Mouse (Mus musculus) stomach, postnatal 0 days (tissue): ENCODE data around the gene Abl1. TPM values are rescaled to one million over a fixed set of nuclear protein-coding genes. Genes with fewer than 3 reads are reported as not detected.
"Not testable (repeated sequence)": the region's sequence is repeated elsewhere in the genome, so short reads cannot be mapped to it uniquely, and the experiment has no call there.

ENCODE experiments used
- ATAC-seq: fragments of 200-750 bp; cut with Nextera tagmentation; 2 replicates; pipeline ENCODE4 v1.8.0; 2017; ENCODE audit not compliant: low FRiP score, low TSS enrichment
- DNase-seq: peaks from one replicate; pipeline ENCODE4 v3.0.0-alpha.2; 2016; ENCODE audit warnings: low spot score
- H3K27ac ChIP-seq: fragments of 300-500 bp; sonication (generic); replicated peaks from 2 replicates; pipeline ENCODE4 v1.5.1; 2014; ENCODE audit warnings: mild to moderate bottlenecking, control low read depth
- H3K27me3 ChIP-seq: fragments of 300-500 bp; sonication (generic); 2 replicates; pipeline ENCODE4 v1.6.1; 2014; ENCODE audit warnings: low read length; ENCODE audit not compliant: control insufficient read depth, insufficient read depth
- H3K36me3 ChIP-seq: fragments of 300-500 bp; sonication (generic); 2 replicates; pipeline ENCODE4 v1.6.1; 2014; ENCODE audit warnings: low read length, mixed read lengths; ENCODE audit not compliant: control insufficient read depth, insufficient read depth
- H3K4me1 ChIP-seq: fragments of 300-500 bp; sonication (generic); replicated peaks from 2 replicates; pipeline ENCODE4 v1.6.1; 2014; ENCODE audit warnings: antibody characterized with exemption; ENCODE audit not compliant: control insufficient read depth, insufficient read depth
- H3K4me2 ChIP-seq: fragments of 300-500 bp; sonication (generic); replicated peaks from 2 replicates; pipeline ENCODE4 v1.6.1; 2014; ENCODE audit warnings: low read depth, mild to moderate bottlenecking, control low read depth, moderate library complexity
- H3K4me3 ChIP-seq: fragments of 300-500 bp; sonication (generic); 2 replicates; pipeline ENCODE4 v1.5.1; 2014; ENCODE audit warnings: low read depth, low read length, control low read depth
- H3K9ac ChIP-seq: fragments of 300-500 bp; sonication (generic); 2 replicates; pipeline ENCODE4 v1.6.1; 2014; ENCODE audit warnings: mild to moderate bottlenecking, low read length, control low read depth, mixed read lengths
- H3K9me3 ChIP-seq: fragments of 300-500 bp; sonication (generic); 2 replicates; pipeline ENCODE4 v1.6.1; 2016; ENCODE audit warnings: low read length; ENCODE audit not compliant: control insufficient read depth
- CTCF ChIP-seq: IDR thresholded peaks from 2 replicates; pipeline ENCODE4 v1.5.1; 2016; ENCODE audit warnings: antibody characterized with exemption, low read depth, mild to moderate bottlenecking, moderate library complexity
- EP300 ChIP-seq: optimal IDR thresholded peaks from 2 replicates; pipeline ENCODE3; 2016; ENCODE audit warnings: antibody characterized with exemption
- WGBS: fragments of 180-500 bp; shearing (Covaris S2); extraction: QIAGEN DNeasy Blood & Tissue Kit; methylation state at CpG from one replicate; pipeline ENCODE4 v1.1.7; 2014; 5-methylcytosine and 5-hydroxymethylcytosine counted together
- polyA plus RNA-seq: library from polyadenylated mRNA; unstranded; fragments of >200 nt; fragmentation: Nextera tagmentation; extraction: Ambion mirVana; gene quantifications from 2 replicates; pipeline ENCODE4 v1.2.1, GENCODE M21; 2015

Abl1 gene
- polyA plus RNA-seq, 1 experiment from 2014 or later, result 11.5 TPM

DNA sequence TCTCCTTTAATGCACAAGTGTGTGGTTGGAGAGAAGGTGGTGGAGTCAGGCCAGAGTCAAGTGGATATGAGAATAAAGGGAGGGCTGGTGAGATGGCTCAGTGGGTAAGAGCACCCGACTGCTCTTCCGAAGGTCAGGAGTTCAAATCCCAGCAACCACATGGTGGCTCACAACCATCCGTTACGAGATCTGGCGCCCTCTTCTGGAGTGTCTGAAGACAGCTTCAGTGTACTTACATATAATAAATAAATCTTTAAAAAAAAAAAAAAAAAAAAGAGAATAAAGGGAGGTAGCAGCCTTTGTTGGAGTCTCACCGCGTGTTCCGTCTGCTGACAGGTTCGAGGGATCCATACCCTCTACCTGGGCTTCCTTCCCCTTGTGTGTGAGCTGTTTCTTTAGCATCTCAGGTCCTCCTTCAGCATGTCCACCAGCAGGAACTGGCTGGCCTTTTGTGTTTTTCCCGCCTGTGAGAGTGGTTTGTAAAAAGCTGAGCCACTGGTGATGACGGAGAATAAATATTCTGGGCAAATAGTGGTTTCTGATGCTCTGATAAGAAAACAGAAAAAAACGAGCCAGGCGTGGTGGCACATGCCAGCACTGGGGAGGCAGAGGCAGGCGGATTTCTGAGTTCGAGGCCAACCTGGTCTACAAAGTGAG, 7.0 kb upstream of the Abl1 start:
- peak; percentile 33; the same call in 1 of the 2 replicates for TF ChIP-seq CTCF
- H3K4me2 ChIP-seq, H3K4me3 ChIP-seq, H3K9ac ChIP-seq, H3K9me3 ChIP-seq, ATAC-seq, DNase-seq, H3K27ac ChIP-seq, H3K4me1 ChIP-seq, H3K27me3 ChIP-seq: not testable (repeated sequence)
- 80% methylated on average over 15 of the region's 15 CpGs for WGBS
- H3K36me3 ChIP-seq, result peaks cover 15% of the 10 kb centered on the region

DNA sequence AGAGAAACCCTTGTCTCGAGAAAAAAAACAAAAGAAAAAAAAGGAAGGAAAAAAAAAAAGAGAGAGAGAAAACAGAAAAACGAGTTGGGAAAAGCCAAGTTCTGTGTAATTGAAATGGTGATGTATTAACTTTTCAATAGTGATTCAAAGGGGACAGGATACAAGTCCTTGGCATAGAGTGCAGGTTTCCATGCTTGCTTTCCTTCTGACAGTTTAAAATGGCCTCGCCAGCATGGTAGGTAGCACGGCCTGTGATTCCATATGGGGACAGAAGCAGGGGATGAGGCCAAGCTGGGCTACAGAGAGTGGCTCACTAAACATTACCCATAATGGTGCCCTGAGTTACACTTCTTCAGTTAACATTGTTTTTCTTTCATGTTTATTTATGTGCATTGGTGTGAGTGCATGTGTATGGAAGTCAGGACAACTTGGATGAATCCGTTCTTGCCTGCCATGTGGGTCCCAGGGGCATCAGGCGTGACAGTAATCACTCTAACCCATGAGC, 6.4 kb upstream of the Abl1 start:
- ATAC-seq, result no peak
- H3K36me3 ChIP-seq, result peaks cover 9% of the 10 kb centered on the region; the same call in 1 of the 2 replicates
- no peaks in the 10 kb centered on the region for H3K4me1 ChIP-seq
- H3K4me3 ChIP-seq, result no peak overlapping the region
- WGBS, result 85% methylated on average over 6 of the region's 6 CpGs
- no peak for DNase-seq
- TF ChIP-seq EP300 (no peak), CTCF (no peak)
- H3K4me2 ChIP-seq, result no peak overlapping the region
- no peak overlapping the region for H3K9ac ChIP-seq
- no peak overlapping the region for H3K27ac ChIP-seq
- H3K9me3 ChIP-seq, result no peaks in the 10 kb centered on the region
- no peaks in the 10 kb centered on the region for H3K27me3 ChIP-seq

DNA sequence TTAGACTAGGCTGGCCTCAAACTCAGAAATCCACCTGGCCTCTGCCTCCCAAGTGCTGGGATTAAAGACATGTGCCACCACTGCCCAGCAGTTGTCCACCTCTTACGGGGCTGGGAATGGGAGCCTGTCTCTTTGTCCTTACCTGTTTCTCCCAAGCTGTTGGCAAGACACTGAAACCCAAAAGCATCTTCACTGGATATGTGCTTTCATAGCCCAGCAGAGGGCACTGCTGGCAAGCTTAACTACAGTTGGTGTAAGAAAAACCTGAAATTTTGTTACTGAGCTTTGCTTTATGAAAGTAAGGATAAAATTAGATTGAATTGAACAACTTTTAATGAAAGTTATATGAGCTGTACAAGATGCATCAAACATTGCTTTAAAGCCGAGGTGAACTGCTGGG, 4.5 kb upstream of the Abl1 start:
- 26% methylated on average over 2 of the region's 2 CpGs for WGBS
- Histone ChIP-seq H3K36me3 (peaks cover 7% of the 10 kb centered on the region; the same call in 1 of the 2 replicates), H3K4me1 (no peaks in the 10 kb centered on the region), H3K27ac (no peak overlapping the region), H3K27me3 (no peaks in the 10 kb centered on the region), H3K9me3 (no peaks in the 10 kb centered on the region), H3K9ac (no peak overlapping the region), H3K4me3 (no peak overlapping the region), H3K4me2 (no peak overlapping the region)
- peak; percentile 62 for DNase-seq
- no peak for ATAC-seq
- TF ChIP-seq EP300 (no peak), CTCF (peak; percentile 90)

DNA sequence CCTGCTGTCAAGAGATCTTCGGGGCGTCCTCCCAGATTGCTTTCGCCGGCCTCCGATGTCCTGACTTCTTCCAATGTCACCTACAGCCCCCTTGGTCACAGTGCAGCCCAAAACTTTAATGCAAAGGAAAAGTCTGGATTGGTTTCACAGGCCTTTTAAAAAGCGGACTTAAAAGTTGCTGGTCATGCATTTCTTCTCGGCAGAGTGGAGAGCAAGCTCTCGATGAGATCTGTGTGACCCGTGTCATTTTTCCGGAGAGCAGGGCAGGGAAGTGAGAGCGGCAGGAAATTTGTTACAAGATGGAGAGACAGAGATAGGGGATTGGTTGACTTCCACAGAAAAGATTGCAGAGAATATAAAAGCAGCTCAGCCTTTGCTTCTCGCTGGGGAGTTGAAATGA, 869 bp downstream of the Abl1 start:
- H3K9ac ChIP-seq, result peak overlapping the region; percentile 96
- no peaks in the 10 kb centered on the region for H3K36me3 ChIP-seq
- peak; percentile 33 for DNase-seq
- 0% methylated on average over 12 of the region's 12 CpGs for WGBS
- peak overlapping the region; percentile 85 for H3K4me2 ChIP-seq
- TF ChIP-seq CTCF, result no peak
- TF ChIP-seq EP300, result no peak
- no peaks in the 10 kb centered on the region for H3K27me3 ChIP-seq
- no peaks in the 10 kb centered on the region for H3K9me3 ChIP-seq
- H3K4me1 ChIP-seq, result peaks cover 3% of the 10 kb centered on the region; the same call in 1 of the 2 replicates
- H3K4me3 ChIP-seq, result peak overlapping the region; percentile 100
- ATAC-seq, result no peak
- peak overlapping the region; percentile 97 for H3K27ac ChIP-seq

DNA sequence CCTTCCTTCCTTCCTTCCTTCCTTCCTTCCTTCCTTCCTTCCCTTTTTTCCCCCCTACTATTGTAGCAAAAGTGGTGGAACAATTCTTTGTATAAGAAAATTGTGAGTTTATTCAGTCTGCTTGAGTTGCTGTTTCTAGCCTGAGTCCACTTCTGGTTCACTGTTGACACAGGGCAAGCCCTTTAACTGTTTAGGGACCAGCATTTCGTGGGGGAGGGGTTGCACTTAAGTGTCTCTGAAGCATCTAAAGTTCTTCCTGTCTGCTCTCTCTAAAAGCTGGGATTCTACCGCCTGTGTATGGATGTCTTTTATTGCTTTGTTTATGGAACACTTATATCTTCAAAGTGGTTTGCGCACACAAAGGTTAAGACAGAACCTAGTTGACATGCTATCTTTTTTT, 1.9 kb downstream of the Abl1 start:
- ATAC-seq (no peak), DNase-seq (peak; percentile 38)
- H3K36me3 ChIP-seq, result no peaks in the 10 kb centered on the region
- peak overlapping the region; percentile 85 for H3K4me2 ChIP-seq
- no peaks in the 10 kb centered on the region for H3K9me3 ChIP-seq
- H3K9ac ChIP-seq, result 0 out of 2 replicates have a peak overlapping the region, but pooled peaks have one; percentile 28
- WGBS, result 30% methylated on average over 3 of the region's 3 CpGs
- H3K4me1 ChIP-seq, result peaks cover 3% of the 10 kb centered on the region; the same call in 1 of the 2 replicates
- no peaks in the 10 kb centered on the region for H3K27me3 ChIP-seq
- no peak for TF ChIP-seq EP300
- no peak for TF ChIP-seq CTCF
- no peak overlapping the region for H3K27ac ChIP-seq
- H3K4me3 ChIP-seq, result peak overlapping the region; percentile 100

DNA sequence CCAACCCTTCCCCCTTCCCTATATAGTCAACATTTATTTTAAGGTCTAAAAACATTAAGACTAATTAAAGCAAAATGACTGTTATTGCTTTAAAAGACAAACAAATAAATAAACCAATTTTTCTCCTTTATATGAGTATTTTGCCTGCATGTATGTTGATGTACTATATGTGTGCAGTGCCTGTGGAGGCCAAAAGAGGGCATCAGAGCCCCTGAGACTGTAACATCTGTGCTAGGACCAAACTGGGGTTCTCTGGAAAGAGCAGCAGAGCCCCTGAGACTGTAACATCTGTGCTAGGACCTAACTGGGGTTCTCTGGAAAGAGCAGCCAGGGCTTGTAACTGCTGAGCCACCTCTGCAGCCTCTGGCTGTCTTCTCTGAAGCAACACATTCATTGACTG, 10.0 kb downstream of the Abl1 start:
- DNase-seq (no peak), ATAC-seq (no peak)
- H3K9me3 ChIP-seq, result no peaks in the 10 kb centered on the region
- H3K4me3 ChIP-seq, result no peak overlapping the region
- H3K9ac ChIP-seq, result no peak overlapping the region
- no peak overlapping the region for H3K4me2 ChIP-seq
- 0 out of 2 replicates have a peak, but pooled peaks cover 3% of the 10 kb centered on the region for H3K36me3 ChIP-seq
- H3K27ac ChIP-seq, result no peak overlapping the region
- no peak for TF ChIP-seq EP300
- TF ChIP-seq CTCF, result peak; percentile 66
- no peaks in the 10 kb centered on the region for H3K4me1 ChIP-seq
- H3K27me3 ChIP-seq, result no peaks in the 10 kb centered on the region
